Mouse (Mus musculus) cortical plate, adult 2 months (tissue): ENCODE measurements at regions not wholly inside any gene's neighbourhood (a gene's known extent, or its start where the extent isn't known, plus 50 kb on each side); places are given as distances from the start of the nearest gene placed in this dataset.

Experiments
- H3K27ac ChIP-seq: fragments of 200-500 bp; 2 replicates; pipeline ENCODE4 v1.5.1; 2012; ENCODE audit warnings: low read length, control low read depth, inconsistent platforms; ENCODE audit not compliant: insufficient read depth
- H3K4me1 ChIP-seq: fragments of 200-500 bp; 2 replicates; pipeline ENCODE4 v1.6.1; 2011; ENCODE audit warnings: low read length; ENCODE audit not compliant: control insufficient read depth, insufficient read depth
- H3K4me3 ChIP-seq: fragments of 200-500 bp; 2 replicates; pipeline ENCODE4 v1.5.1; 2011; ENCODE audit warnings: mild to moderate bottlenecking, low read length, control low read depth; ENCODE audit not compliant: insufficient read depth
- CTCF ChIP-seq: fragments of 200-500 bp; IDR thresholded peaks from 2 replicates; pipeline ENCODE4 v1.5.1; 2011; ENCODE audit warnings: mild to moderate bottlenecking, control low read depth, low read length; ENCODE audit not compliant: insufficient read depth; ENCODE audit errors: extremely low read depth
- POLR2A ChIP-seq: fragments of 200-500 bp; IDR thresholded peaks from 2 replicates; pipeline ENCODE4 v1.6.1; 2011; ENCODE audit warnings: mild to moderate bottlenecking, low read length, control low read depth; ENCODE audit not compliant: insufficient read depth; ENCODE audit errors: extremely low read depth

DNA sequence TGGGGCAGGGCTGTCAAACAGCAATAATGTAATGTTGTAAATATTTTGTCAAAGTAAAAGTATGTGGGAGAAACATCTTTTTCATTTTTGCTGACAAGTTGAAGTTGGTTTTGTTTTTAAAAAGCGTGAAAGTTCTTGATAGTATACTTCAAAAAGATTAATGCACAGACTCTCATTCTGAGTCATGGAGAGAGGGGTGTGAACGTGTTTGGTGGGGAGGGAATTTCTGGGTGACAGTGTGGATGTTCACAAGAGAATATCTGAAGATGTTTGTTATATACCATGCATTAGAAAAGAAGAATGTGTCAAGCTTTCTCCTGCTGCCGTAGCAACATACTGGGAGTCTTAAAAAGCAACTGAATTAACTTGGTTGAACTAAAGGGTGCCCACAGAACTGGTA is 57.0 kb downstream of the Rps29 start:
- H3K27ac ChIP-seq = no peak overlapping the region
- H3K4me3 ChIP-seq = no peak overlapping the region
- no peaks in the 10 kb centered on the region for H3K4me1 ChIP-seq
- TF ChIP-seq POLR2A (no peak), CTCF (no peak)

DNA sequence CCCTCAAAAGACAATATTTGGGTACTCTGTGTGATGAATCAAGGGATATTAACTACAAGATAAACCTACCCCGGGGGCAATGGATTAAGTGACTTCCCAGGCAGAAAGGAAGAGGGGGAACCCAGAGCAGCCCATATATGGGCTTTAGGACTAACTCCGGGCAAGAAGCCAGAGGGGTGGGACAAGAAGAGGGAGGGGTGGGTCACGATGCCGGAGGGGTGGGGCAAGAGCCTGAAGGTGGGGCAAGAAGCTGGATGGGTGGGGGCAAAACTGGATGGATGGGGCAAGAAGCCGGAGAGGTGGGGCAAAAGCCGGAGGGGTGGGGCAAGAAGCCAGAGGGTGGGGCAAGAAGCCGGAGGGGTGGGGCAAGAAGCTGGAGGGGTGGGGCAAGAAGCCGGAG is 64.1 kb downstream of the Rps29 start:
- H3K27ac ChIP-seq = no peak overlapping the region
- H3K4me3 ChIP-seq = no peak overlapping the region
- no peaks in the 10 kb centered on the region for H3K4me1 ChIP-seq
- no peak for TF ChIP-seq POLR2A
- TF ChIP-seq CTCF = no peak

DNA sequence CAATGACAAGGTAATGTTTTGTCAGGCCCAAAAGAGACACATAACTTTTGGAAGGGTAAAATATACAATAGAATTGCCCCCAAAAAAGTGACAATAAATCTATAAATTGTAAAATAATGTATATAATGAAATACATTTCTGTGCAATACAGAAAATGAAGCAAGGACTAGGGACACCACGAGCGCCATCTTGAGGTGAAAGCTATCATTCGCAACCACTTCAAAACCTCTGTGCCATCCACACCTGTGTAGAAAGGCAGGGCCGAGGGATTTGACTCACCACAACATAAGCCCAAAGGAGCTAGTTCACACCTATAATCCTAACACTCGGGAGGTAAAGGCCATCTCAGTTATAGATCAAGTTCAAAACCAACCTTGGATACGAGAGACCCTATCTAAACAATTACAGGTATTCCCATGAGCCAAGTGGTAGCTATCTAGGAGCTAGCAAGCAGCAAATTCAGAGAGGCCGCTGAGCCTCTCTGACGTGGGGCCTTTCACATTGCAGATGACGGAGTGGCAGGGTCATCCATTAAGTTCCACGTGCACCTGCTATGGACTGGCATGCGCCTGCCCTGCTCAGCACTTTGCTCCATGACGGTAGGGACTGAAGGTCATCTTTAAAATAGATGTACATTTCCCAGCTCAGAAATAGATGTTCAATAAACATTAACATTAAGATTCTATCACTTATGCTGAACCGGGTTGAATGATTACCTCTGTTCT is 65.8 kb downstream of the Rps29 start:
- Histone ChIP-seq H3K27ac (no peak overlapping the region), H3K4me3 (no peak overlapping the region), H3K4me1 (no peaks in the 10 kb centered on the region)
- no peak for TF ChIP-seq POLR2A
- peak; percentile 37; the same call in 1 of the 2 replicates for TF ChIP-seq CTCF

DNA sequence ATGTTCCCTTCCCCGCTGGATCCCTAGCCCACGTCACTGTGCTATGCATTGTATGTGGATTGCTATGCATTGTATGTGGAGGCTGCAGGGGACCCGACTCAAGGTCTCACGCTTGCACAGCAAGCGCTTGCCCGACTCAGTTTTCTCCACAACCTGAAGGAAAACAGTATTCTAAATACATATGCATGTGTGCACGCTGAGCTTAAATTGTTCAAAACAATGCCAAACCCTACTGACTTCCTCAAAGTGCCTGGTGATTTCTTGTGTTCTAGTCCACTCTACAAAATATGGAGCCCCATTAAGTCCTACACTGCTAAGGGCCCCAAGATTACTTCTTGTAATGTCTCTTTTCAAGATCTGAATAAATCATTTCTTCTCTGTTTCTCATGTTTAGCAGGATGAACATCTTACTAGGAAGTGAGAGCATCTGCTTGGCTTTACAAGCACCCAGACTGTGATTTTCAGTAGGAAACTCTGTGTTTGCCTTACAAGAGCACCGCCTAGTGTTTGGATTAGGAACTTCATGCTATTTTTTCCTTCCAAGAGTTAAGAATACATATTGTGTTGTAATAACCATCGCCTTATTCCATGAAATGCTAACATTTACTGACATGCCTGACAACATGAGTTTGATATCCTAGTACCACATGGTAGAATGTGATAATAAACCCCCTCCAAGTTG is 70.9 kb downstream of the Rps29 start:
- Histone ChIP-seq H3K4me3 (no peak overlapping the region), H3K4me1 (no peaks in the 10 kb centered on the region), H3K27ac (no peak overlapping the region)
- no peak for TF ChIP-seq POLR2A
- TF ChIP-seq CTCF = peak; percentile 45; the same call in 1 of the 2 replicates

DNA sequence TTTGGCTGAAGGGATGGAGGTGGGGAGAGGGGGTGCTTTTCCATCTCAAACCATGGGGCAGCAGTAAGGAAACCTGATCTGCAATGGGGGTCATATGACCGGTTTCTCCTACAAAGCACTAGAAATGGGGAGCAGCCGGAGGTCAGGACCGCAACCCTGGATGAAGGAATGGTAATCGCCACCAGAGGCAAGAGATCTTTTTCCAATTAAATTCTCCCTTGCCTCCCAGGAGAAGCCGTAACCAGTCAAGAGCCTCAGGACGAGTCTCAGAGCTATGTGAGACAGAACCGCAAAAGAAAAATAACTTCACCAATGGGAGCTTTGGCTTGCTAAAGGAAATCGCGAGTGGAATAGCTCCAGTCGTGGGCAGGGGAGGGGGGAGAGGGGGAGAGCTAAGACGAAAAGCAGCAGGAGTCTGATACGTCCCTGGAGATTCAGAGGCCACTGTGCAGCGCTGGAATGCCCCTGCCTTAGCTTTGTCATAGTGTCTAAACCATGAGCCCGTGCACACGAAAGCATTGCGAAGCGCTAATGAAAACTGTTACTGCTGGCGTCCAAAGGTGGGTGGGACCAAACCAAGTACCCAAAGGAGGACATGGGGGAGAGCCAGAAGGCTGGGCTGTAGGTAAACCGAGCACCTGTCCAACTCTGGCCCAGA is 73.3 kb downstream of the Rps29 start:
- Histone ChIP-seq H3K4me3 (no peak overlapping the region), H3K4me1 (no peaks in the 10 kb centered on the region), H3K27ac (no peak overlapping the region)
- TF ChIP-seq POLR2A (no peak), CTCF (no peak)

DNA sequence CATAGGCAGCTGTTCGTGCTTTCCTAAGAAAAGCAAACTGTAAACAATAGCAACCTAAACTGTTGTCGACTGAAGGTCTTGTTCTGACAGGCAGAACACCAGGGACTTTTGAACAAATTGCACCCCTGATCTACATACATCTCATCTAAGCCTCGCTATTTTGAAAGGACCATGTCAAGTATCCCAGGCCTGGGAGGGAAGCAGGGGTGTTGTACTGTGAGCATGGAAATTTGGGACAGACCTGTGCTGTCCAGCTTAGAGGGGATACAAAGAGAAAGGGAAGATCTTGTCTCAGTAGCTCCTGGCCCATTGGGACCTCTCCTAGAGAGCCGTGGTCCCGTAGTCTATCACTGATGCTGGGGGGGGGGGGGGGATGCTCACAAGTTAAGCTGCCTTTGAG is 74.3 kb downstream of the Rps29 start:
- TF ChIP-seq CTCF (no peak), POLR2A (no peak)
- no peak overlapping the region for H3K27ac ChIP-seq
- no peaks in the 10 kb centered on the region for H3K4me1 ChIP-seq
- no peak overlapping the region for H3K4me3 ChIP-seq

DNA sequence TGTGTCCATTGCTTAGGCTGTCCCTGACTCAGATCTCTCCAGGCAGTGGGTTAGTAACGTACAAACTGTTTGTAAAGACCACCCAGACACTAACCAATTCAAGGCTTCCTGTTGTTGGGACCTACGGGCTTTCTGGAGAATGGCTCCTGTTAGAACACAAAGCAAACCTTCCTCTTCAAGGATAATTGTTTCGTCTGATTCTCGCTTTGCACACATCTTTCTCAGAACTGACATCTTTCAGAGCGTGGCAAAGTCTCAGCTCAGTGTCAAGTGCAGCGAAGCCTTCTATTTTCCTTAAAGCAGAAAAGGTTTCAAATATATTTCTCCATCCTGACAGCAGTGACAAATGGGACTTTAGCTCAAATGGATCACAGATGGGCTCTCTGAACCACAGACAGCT is 76.9 kb downstream of the Rps29 start:
- Histone ChIP-seq H3K4me1 (no peaks in the 10 kb centered on the region), H3K27ac (no peak overlapping the region), H3K4me3 (no peak overlapping the region)
- no peak for TF ChIP-seq CTCF
- no peak for TF ChIP-seq POLR2A

DNA sequence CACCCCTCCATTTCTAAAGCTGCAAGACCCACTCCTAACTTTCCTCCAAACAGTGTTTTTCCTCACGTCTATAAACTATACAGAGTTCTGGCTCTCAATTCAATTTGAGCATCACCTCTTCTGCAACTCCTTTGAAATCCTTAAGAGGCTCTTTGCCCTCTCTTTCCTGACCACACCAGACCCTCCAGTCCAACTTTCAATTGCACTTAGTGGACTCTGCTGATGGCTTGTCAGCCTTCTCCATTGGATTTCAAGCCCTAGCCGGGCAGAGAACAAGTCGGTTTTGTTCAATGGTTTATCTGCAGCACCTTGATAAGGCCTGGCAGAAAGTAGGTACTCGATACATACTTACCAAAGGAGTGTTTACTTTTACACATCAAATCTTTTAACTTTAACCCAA is 119.4 kb downstream of the Rps29 start:
- Histone ChIP-seq H3K4me1 (no peaks in the 10 kb centered on the region), H3K27ac (no peak overlapping the region), H3K4me3 (no peak overlapping the region)
- TF ChIP-seq POLR2A = no peak

DNA sequence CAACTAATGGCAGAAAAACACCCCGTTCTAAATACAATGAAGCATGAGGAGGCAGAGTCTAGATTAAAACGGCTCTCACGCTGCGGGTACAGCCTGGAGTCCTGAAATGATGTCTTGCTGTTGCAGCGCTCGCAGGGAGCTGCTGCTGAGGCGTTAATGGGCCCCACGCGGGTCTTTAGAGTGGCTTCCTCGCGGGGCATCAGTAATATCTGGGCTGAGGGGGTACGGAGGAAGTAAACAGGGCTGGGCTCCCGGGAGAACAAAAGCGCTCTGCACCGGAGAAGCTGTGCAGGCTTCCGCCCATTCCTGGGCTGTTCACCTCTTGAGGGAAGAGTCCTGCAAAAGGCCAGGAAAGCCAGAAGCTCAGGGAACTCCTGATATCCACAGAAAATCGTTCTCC is 135.4 kb downstream of the Rps29 start:
- H3K4me3 ChIP-seq = no peak overlapping the region
- H3K27ac ChIP-seq = no peak overlapping the region
- no peak for TF ChIP-seq POLR2A
- no peak for TF ChIP-seq CTCF
- H3K4me1 ChIP-seq = no peaks in the 10 kb centered on the region

DNA sequence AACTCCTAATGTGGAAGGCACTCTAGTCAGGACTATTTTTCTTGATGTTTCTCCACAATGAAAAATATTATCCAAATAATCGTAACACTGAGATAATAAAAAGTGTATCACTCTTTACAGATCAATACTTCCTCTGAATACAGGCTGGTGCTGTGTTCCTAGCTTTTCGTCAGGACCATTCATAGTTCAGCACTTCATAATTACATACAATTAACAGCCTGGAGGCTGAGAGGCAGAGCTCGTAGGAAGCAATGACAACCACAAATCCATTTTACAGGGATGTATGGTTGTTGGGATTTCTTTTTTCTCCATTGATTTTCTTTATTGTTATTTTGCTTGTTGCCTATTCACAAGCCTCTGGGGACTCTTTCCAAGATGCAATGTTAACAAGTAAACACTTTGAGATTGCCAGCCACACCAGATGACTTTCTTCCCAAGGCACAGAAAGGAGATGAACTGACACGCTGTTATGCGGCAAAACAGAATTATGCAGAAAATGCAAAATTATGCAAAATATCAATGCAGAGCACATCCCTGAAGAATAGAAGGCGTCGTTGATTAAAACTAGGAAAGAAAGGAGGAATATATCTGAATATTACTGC is 142.2 kb downstream of the Rps29 start:
- Histone ChIP-seq H3K4me1 (no peaks in the 10 kb centered on the region), H3K4me3 (no peak overlapping the region), H3K27ac (no peak overlapping the region)
- TF ChIP-seq CTCF (no peak), POLR2A (no peak)
